Mouse (Mus musculus) stomach, embryonic 14.5 days (tissue): Measurements from ENCODE around the gene Nlrx1. TPM values are rescaled to one million over a fixed set of nuclear protein-coding genes. Genes with fewer than 3 reads are reported as not detected.

Experiments
- ATAC-seq: fragments of 200-750 bp; cut with Nextera tagmentation; 2 replicates; pipeline ENCODE4 v1.8.0; 2017; ENCODE audit warnings: low read depth, moderate TSS enrichment; ENCODE audit not compliant: insufficient number of reproducible peaks, insufficient read depth, low FRiP score
- H3K27ac ChIP-seq: fragments of 300-500 bp; sonication (generic); 2 replicates; pipeline ENCODE4 v1.5.1; 2014; ENCODE audit warnings: mild to moderate bottlenecking, low read length, moderate library complexity, mixed read lengths
- H3K27me3 ChIP-seq: fragments of 300-500 bp; sonication (generic); 2 replicates; pipeline ENCODE4 v1.6.1; 2014; ENCODE audit warnings: low read length, control low read depth, mixed read lengths; ENCODE audit not compliant: control insufficient read depth, insufficient read depth
- H3K36me3 ChIP-seq: fragments of 300-500 bp; sonication (generic); 2 replicates; pipeline ENCODE4 v1.6.1; 2014; ENCODE audit warnings: mild to moderate bottlenecking, control low read depth, low read length, moderate library complexity, mixed read lengths; ENCODE audit not compliant: control insufficient read depth, insufficient read depth
- H3K4me1 ChIP-seq: fragments of 300-500 bp; sonication (generic); 2 replicates; pipeline ENCODE4 v1.6.1; 2014; ENCODE audit warnings: low read length, control low read depth, mixed read lengths; ENCODE audit not compliant: control insufficient read depth, insufficient read depth
- H3K4me2 ChIP-seq: fragments of 300-500 bp; sonication (generic); replicated peaks from 2 replicates; pipeline ENCODE4 v1.6.1; 2014; ENCODE audit warnings: low read depth, low read length, control low read depth
- H3K4me3 ChIP-seq: fragments of 300-500 bp; sonication (generic); 2 replicates; pipeline ENCODE4 v1.5.1; 2014; ENCODE audit warnings: low read depth, low read length, control low read depth
- H3K9ac ChIP-seq: fragments of 300-500 bp; sonication (generic); replicated peaks from 2 replicates; pipeline ENCODE4 v1.6.1; 2014; ENCODE audit warnings: low read depth, mild to moderate bottlenecking, control low read depth, low read length, moderate library complexity, mixed read lengths
- H3K9me3 ChIP-seq: fragments of 300-500 bp; sonication (generic); 2 replicates; pipeline ENCODE4 v1.6.1; 2016; ENCODE audit warnings: low read depth, low read length, control low read depth; ENCODE audit not compliant: control insufficient read depth
- WGBS: fragments of 180-500 bp; shearing (Covaris S2); extraction: QIAGEN DNeasy Blood & Tissue Kit; methylation state at CpG from one replicate; pipeline ENCODE4 v1.1.7; 2014; 5-methylcytosine and 5-hydroxymethylcytosine counted together
- polyA plus RNA-seq: library from polyadenylated mRNA; unstranded; fragments of >200 nt; fragmentation: Nextera tagmentation; extraction: Ambion mirVana; gene quantifications from 2 replicates; pipeline ENCODE4 v1.2.1, GENCODE M21; 2014

Nlrx1 gene
- polyA plus RNA-seq, 1 experiment from 2014 or later = 7.2 TPM

GRCm38 (mm10) chr9:44237128-44237527, 31.3 kb downstream of the Nlrx1 start:
- Histone ChIP-seq H3K27ac (no peak overlapping the region), H3K36me3 (no peaks in the 10 kb centered on the region), H3K9ac (no peak overlapping the region), H3K27me3 (no peaks in the 10 kb centered on the region), H3K4me1 (no peaks in the 10 kb centered on the region), H3K4me3 (no peak overlapping the region), H3K9me3 (no peaks in the 10 kb centered on the region), H3K4me2 (no peak overlapping the region)
- no peak for ATAC-seq
- 75% methylated on average over 4 of the region's 4 CpGs for WGBS

- H3K27ac ChIP-seq = no peak overlapping the region
- WGBS = 50% methylated on average over 4 of the region's 4 CpGs
- no peaks in the 10 kb centered on the region for H3K9me3 ChIP-seq
- no peak overlapping the region for H3K4me2 ChIP-seq
- no peaks in the 10 kb centered on the region for H3K36me3 ChIP-seq
- ATAC-seq = no peak
- H3K4me1 ChIP-seq = no peaks in the 10 kb centered on the region
- no peaks in the 10 kb centered on the region for H3K27me3 ChIP-seq
- no peak overlapping the region for H3K9ac ChIP-seq
- no peak overlapping the region for H3K4me3 ChIP-seq
These were observed 31.8 kb downstream of the Nlrx1 start for GRCm38 (mm10) chr9:44236601-44237000.

GRCm38 (mm10) chr9:44234479-44235427, 33.6 kb downstream of the Nlrx1 start:
- peak overlapping the region; percentile 23 for H3K4me3 ChIP-seq
- ATAC-seq = peak; percentile 19; the same call in 1 of the 2 replicates
- 0 out of 2 replicates have a peak overlapping the region, but pooled peaks have one; percentile 30 for H3K27ac ChIP-seq
- H3K4me1 ChIP-seq = peaks cover 2% of the 10 kb centered on the region; the same call in 1 of the 2 replicates
- no peaks in the 10 kb centered on the region for H3K36me3 ChIP-seq
- 21% methylated on average over 19 of the region's 19 CpGs for WGBS
- H3K9me3 ChIP-seq = no peaks in the 10 kb centered on the region
- H3K4me2 ChIP-seq = peak overlapping the region; percentile 45
- no peak overlapping the region for H3K9ac ChIP-seq
- no peaks in the 10 kb centered on the region for H3K27me3 ChIP-seq

- H3K9me3 ChIP-seq = no peaks in the 10 kb centered on the region
These were observed 34.5 kb downstream of the Nlrx1 start, which contains the start of gene Cbl for GRCm38 (mm10) chr9:44233802-44234478. Gene Cbl (minus strand): TSS chr9:44234049.

GRCm38 (mm10) chr9:44233021-44233801, 35.2 kb downstream of the Nlrx1 start:
- Histone ChIP-seq H3K27ac (peak overlapping the region; percentile 83; the same call in 1 of the 2 replicates), H3K4me2 (peak overlapping the region; percentile 75), H3K4me3 (peak overlapping the region; percentile 81), H3K4me1 (peaks cover 2% of the 10 kb centered on the region; the same call in 1 of the 2 replicates), H3K36me3 (no peaks in the 10 kb centered on the region), H3K27me3 (no peaks in the 10 kb centered on the region), H3K9me3 (no peaks in the 10 kb centered on the region), H3K9ac (peak overlapping the region; percentile 83)
- WGBS = under 1% methylated on average over 40 of the region's 40 CpGs
- ATAC-seq = peak; percentile 75

More at GRCm38 (mm10) chr9:44233802-44234478, 34.5 kb downstream of the Nlrx1 start, which contains the start of gene Cbl:
- peaks cover 2% of the 10 kb centered on the region; the same call in 1 of the 2 replicates for H3K4me1 ChIP-seq
- H3K27ac ChIP-seq = peak within 1 kb of the TSS; percentile 83; the same call in 1 of the 2 replicates
- no peaks in the 10 kb centered on the region for H3K27me3 ChIP-seq
- no peaks in the 10 kb centered on the region for H3K36me3 ChIP-seq
- H3K9ac ChIP-seq = peak within 1 kb of the TSS; percentile 83
- peak within 1 kb of the TSS; percentile 81 for H3K4me3 ChIP-seq
- peak; percentile 92 for ATAC-seq
- peak within 1 kb of the TSS; percentile 75 for H3K4me2 ChIP-seq
- WGBS = under 1% methylated on average over 75 of the region's 76 CpGs

GRCm38 (mm10) chr9:44231609-44232008, 36.8 kb downstream of the Nlrx1 start:
- ATAC-seq = no peak
- H3K36me3 ChIP-seq = no peaks in the 10 kb centered on the region
- H3K4me3 ChIP-seq = no peak overlapping the region
- no peak overlapping the region for H3K27ac ChIP-seq
- no peak overlapping the region for H3K4me2 ChIP-seq
- no peaks in the 10 kb centered on the region for H3K27me3 ChIP-seq
- no peaks in the 10 kb centered on the region for H3K9me3 ChIP-seq
- peaks cover 2% of the 10 kb centered on the region; the same call in 1 of the 2 replicates for H3K4me1 ChIP-seq
- no peak overlapping the region for H3K9ac ChIP-seq

GRCm38 (mm10) chr9:44225993-44226392, 42.4 kb downstream of the Nlrx1 start:
- H3K27me3 ChIP-seq = no peaks in the 10 kb centered on the region
- WGBS = 73% methylated on average over 6 of the region's 6 CpGs
- no peak for ATAC-seq

GRCm38 (mm10) chr9:44213538-44213937, 54.9 kb downstream of the Nlrx1 start:
- no peaks in the 10 kb centered on the region for H3K36me3 ChIP-seq
- WGBS = 98% methylated on average over 14 of the region's 14 CpGs
- no peaks in the 10 kb centered on the region for H3K27me3 ChIP-seq
- 0 out of 2 replicates have a peak, but pooled peaks cover 3% of the 10 kb centered on the region for H3K4me1 ChIP-seq
- no peak for ATAC-seq
- H3K4me3 ChIP-seq = no peak overlapping the region
- H3K27ac ChIP-seq = no peak overlapping the region
- H3K4me2 ChIP-seq = no peak overlapping the region
- no peak overlapping the region for H3K9ac ChIP-seq
- H3K9me3 ChIP-seq = no peaks in the 10 kb centered on the region

More at GRCm38 (mm10) chr9:44225993-44226392, 42.4 kb downstream of the Nlrx1 start:
- Histone ChIP-seq H3K4me3 (no peak overlapping the region), H3K27ac (no peak overlapping the region), H3K9ac (no peak overlapping the region), H3K36me3 (no peaks in the 10 kb centered on the region), H3K4me2 (no peak overlapping the region), H3K4me1 (0 out of 2 replicates have a peak, but pooled peaks cover 2% of the 10 kb centered on the region), H3K9me3 (no peaks in the 10 kb centered on the region)
